Mouse (Mus musculus) kidney, embryonic 14.5 days (tissue): ENCODE measurements around the gene Lhx2. TPM values are rescaled to one million over a fixed set of nuclear protein-coding genes. Genes with fewer than 3 reads are reported as not detected.
A peak's percentile ranks its signal among the peaks of the same experiment; 100 is the strongest.

ENCODE experiments used
- ATAC-seq: fragments of 200-750 bp; cut with Nextera tagmentation; 2 replicates; pipeline ENCODE4 v1.8.0; 2017; ENCODE audit warnings: moderate number of reproducible peaks, mild to moderate bottlenecking, moderate TSS enrichment, moderate library complexity; ENCODE audit not compliant: low FRiP score, low TSS enrichment
- H3K27ac ChIP-seq: fragments of 300-500 bp; sonication (generic); 2 replicates; pipeline ENCODE4 v1.5.1; 2014; ENCODE audit warnings: low read depth, mild to moderate bottlenecking, low read length, moderate library complexity, mixed read lengths
- H3K27me3 ChIP-seq: fragments of 300-500 bp; sonication (generic); 2 replicates; pipeline ENCODE4 v1.6.1; 2014; ENCODE audit warnings: mild to moderate bottlenecking, low read length; ENCODE audit not compliant: control insufficient read depth, insufficient read depth
- H3K36me3 ChIP-seq: fragments of 300-500 bp; sonication (generic); 2 replicates; pipeline ENCODE4 v1.6.1; 2014; ENCODE audit warnings: low read length, mixed read lengths; ENCODE audit not compliant: control insufficient read depth, insufficient read depth
- H3K4me1 ChIP-seq: fragments of 300-500 bp; sonication (generic); 2 replicates; pipeline ENCODE4 v1.6.1; 2014; ENCODE audit warnings: low read length, mixed read lengths; ENCODE audit not compliant: control insufficient read depth, insufficient read depth
- H3K4me2 ChIP-seq: fragments of 300-500 bp; sonication (generic); replicated peaks from 2 replicates; pipeline ENCODE4 v1.6.1; 2014; ENCODE audit warnings: low read depth, mild to moderate bottlenecking, low read length
- H3K4me3 ChIP-seq: fragments of 300-500 bp; sonication (generic); 2 replicates; pipeline ENCODE4 v1.5.1; 2014; ENCODE audit warnings: mild to moderate bottlenecking, low read length
- H3K9ac ChIP-seq: fragments of 300-500 bp; sonication (generic); 2 replicates; pipeline ENCODE4 v1.6.1; 2014; ENCODE audit warnings: low read depth, mild to moderate bottlenecking, low read length, moderate library complexity
- H3K9me3 ChIP-seq: fragments of 300-500 bp; sonication (generic); 2 replicates; pipeline ENCODE4 v1.6.1; 2016; ENCODE audit warnings: low read length; ENCODE audit not compliant: control insufficient read depth
- WGBS: fragments of 180-500 bp; shearing (Covaris S2); extraction: QIAGEN DNeasy Blood & Tissue Kit; methylation state at CpG from one replicate; pipeline ENCODE4 v1.1.7; 2014; 5-methylcytosine and 5-hydroxymethylcytosine counted together
- polyA plus RNA-seq: library from polyadenylated mRNA; unstranded; fragments of >200 nt; fragmentation: Nextera tagmentation; extraction: Ambion mirVana; gene quantifications from 2 replicates; pipeline ENCODE4 v1.2.1, GENCODE M21; 2014

The Lhx2 gene
- polyA plus RNA-seq, 1 experiment from 2014 or later, result not detected

GRCm38 (mm10) chr2:38323380-38323779 lies 15.7 kb upstream of the Lhx2 start:
- Histone ChIP-seq H3K4me3 (no peak overlapping the region), H3K27me3 (peaks cover 3% of the 10 kb centered on the region), H3K4me2 (no peak overlapping the region), H3K9ac (no peak overlapping the region), H3K36me3 (no peaks in the 10 kb centered on the region), H3K9me3 (no peaks in the 10 kb centered on the region), H3K4me1 (no peaks in the 10 kb centered on the region), H3K27ac (no peak overlapping the region)
- ATAC-seq, result no peak
- WGBS, result 65% methylated on average over 8 of the region's 8 CpGs

- no peak overlapping the region for H3K4me3 ChIP-seq
- no peaks in the 10 kb centered on the region for H3K4me1 ChIP-seq
- H3K36me3 ChIP-seq, result no peaks in the 10 kb centered on the region
- H3K9ac ChIP-seq, result no peak overlapping the region
- no peak overlapping the region for H3K27ac ChIP-seq
- no peaks in the 10 kb centered on the region for H3K9me3 ChIP-seq
- WGBS, result 50% methylated on average over 1 of the region's 1 CpGs
- no peak overlapping the region for H3K4me2 ChIP-seq
- ATAC-seq, result no peak
- peaks cover 7% of the 10 kb centered on the region for H3K27me3 ChIP-seq
These were observed 12.4 kb upstream of the Lhx2 start for GRCm38 (mm10) chr2:38326671-38327070.

GRCm38 (mm10) chr2:38333586-38334119 lies 5.4 kb upstream of the Lhx2 start:
- Histone ChIP-seq H3K4me3 (no peak overlapping the region), H3K9ac (no peak overlapping the region), H3K9me3 (no peaks in the 10 kb centered on the region), H3K4me2 (no peak overlapping the region), H3K4me1 (no peaks in the 10 kb centered on the region; the same call in 1 of the 2 replicates), H3K27ac (no peak overlapping the region), H3K27me3 (peaks cover 61% of the 10 kb centered on the region), H3K36me3 (no peaks in the 10 kb centered on the region)
- no peak for ATAC-seq
- 41% methylated on average over 7 of the region's 7 CpGs for WGBS

- Histone ChIP-seq H3K27ac (no peak overlapping the region), H3K9me3 (no peaks in the 10 kb centered on the region), H3K4me3 (no peak overlapping the region; the same call in 1 of the 2 replicates), H3K4me2 (no peak overlapping the region; the same call in 1 of the 2 replicates), H3K36me3 (no peaks in the 10 kb centered on the region), H3K27me3 (peaks cover 84% of the 10 kb centered on the region), H3K4me1 (peaks cover 9% of the 10 kb centered on the region), H3K9ac (no peak overlapping the region)
- under 1% methylated on average over 17 of the region's 17 CpGs for WGBS
- ATAC-seq, result no peak
These were observed 2.5 kb upstream of the Lhx2 start for GRCm38 (mm10) chr2:38336606-38337005.

GRCm38 (mm10) chr2:38337091-38337640 lies 1.9 kb upstream of the Lhx2 start:
- H3K36me3 ChIP-seq, result no peaks in the 10 kb centered on the region
- H3K9me3 ChIP-seq, result no peaks in the 10 kb centered on the region
- H3K27ac ChIP-seq, result no peak overlapping the region
- H3K4me1 ChIP-seq, result peaks cover 9% of the 10 kb centered on the region
- WGBS, result 5% methylated on average over 6 of the region's 6 CpGs
- no peak overlapping the region for H3K4me3 ChIP-seq
- H3K9ac ChIP-seq, result no peak overlapping the region
- peaks cover 88% of the 10 kb centered on the region for H3K27me3 ChIP-seq
- ATAC-seq, result no peak
- H3K4me2 ChIP-seq, result no peak overlapping the region

- WGBS, result 6% methylated on average over 5 of the region's 5 CpGs
- H3K9me3 ChIP-seq, result no peaks in the 10 kb centered on the region
- H3K4me1 ChIP-seq, result peaks cover 9% of the 10 kb centered on the region
- no peak overlapping the region for H3K4me3 ChIP-seq
- no peak overlapping the region for H3K9ac ChIP-seq
- H3K27me3 ChIP-seq, result peaks cover 91% of the 10 kb centered on the region
- H3K36me3 ChIP-seq, result no peaks in the 10 kb centered on the region
- no peak overlapping the region for H3K27ac ChIP-seq
- ATAC-seq, result no peak
- no peak overlapping the region for H3K4me2 ChIP-seq
These were observed 1.4 kb upstream of the Lhx2 start for GRCm38 (mm10) chr2:38337681-38338080.

GRCm38 (mm10) chr2:38338348-38338932 lies 641 bp upstream of the Lhx2 start:
- no peak for ATAC-seq
- no peaks in the 10 kb centered on the region for H3K9me3 ChIP-seq
- peak overlapping the region; percentile 37 for H3K4me3 ChIP-seq
- 2% methylated on average over 5 of the region's 5 CpGs for WGBS
- H3K9ac ChIP-seq, result no peak overlapping the region
- H3K27ac ChIP-seq, result no peak overlapping the region
- H3K36me3 ChIP-seq, result no peaks in the 10 kb centered on the region
- peak overlapping the region; percentile 76; the same call in 1 of the 2 replicates for H3K4me2 ChIP-seq
- peaks cover 91% of the 10 kb centered on the region for H3K27me3 ChIP-seq
- H3K4me1 ChIP-seq, result peaks cover 9% of the 10 kb centered on the region

GRCm38 (mm10) chr2:38339910-38340625 lies 987 bp downstream of the Lhx2 start:
- 1% methylated on average over 9 of the region's 9 CpGs for WGBS
- Histone ChIP-seq H3K4me1 (peaks cover 9% of the 10 kb centered on the region), H3K27ac (no peak overlapping the region), H3K9ac (no peak overlapping the region), H3K27me3 (peaks cover 97% of the 10 kb centered on the region), H3K4me3 (peak overlapping the region; percentile 37), H3K36me3 (no peaks in the 10 kb centered on the region), H3K4me2 (peak overlapping the region; percentile 76), H3K9me3 (no peaks in the 10 kb centered on the region)
- no peak for ATAC-seq
